Mouse (Mus musculus) lung, postnatal 0 days (tissue): ENCODE measurements around the gene Fat3. TPM values are rescaled to one million over a fixed set of nuclear protein-coding genes. Genes with fewer than 3 reads are reported as not detected.

Experiments used
- ATAC-seq: fragments of 200-750 bp; cut with Nextera tagmentation; 2 replicates; pipeline ENCODE4 v1.8.0; 2017; ENCODE audit warnings: moderate library complexity
- DNase-seq: peaks from one replicate; pipeline ENCODE4 v3.0.0-alpha.2; 2016; ENCODE audit warnings: low spot score
- H3K27ac ChIP-seq: fragments of 300-500 bp; sonication (generic); 2 replicates; pipeline ENCODE4 v1.5.1; 2014; ENCODE audit warnings: antibody characterized with exemption, mild to moderate bottlenecking, low read length, mixed read lengths
- H3K27me3 ChIP-seq: fragments of 300-500 bp; sonication (generic); replicated peaks from 2 replicates; pipeline ENCODE4 v1.6.1; 2014; ENCODE audit warnings: low read length, mixed read lengths; ENCODE audit not compliant: insufficient read depth
- H3K36me3 ChIP-seq: fragments of 300-500 bp; sonication (generic); 2 replicates; pipeline ENCODE4 v1.6.1; 2014; ENCODE audit warnings: low read length, mixed read lengths; ENCODE audit not compliant: insufficient read depth
- H3K4me1 ChIP-seq: fragments of 300-500 bp; sonication (generic); 2 replicates; pipeline ENCODE4 v1.6.1; 2014; ENCODE audit warnings: antibody characterized with exemption, low read depth, low read length, mixed read lengths; ENCODE audit not compliant: insufficient read depth
- H3K4me2 ChIP-seq: fragments of 300-500 bp; sonication (generic); replicated peaks from 2 replicates; pipeline ENCODE4 v1.6.1; 2014; ENCODE audit warnings: low read depth, mild to moderate bottlenecking, low read length, moderate library complexity, mixed read lengths
- H3K4me3 ChIP-seq: fragments of 300-500 bp; sonication (generic); 2 replicates; pipeline ENCODE4 v1.5.1; 2014; ENCODE audit warnings: low read depth, low read length
- H3K9ac ChIP-seq: fragments of 300-500 bp; sonication (generic); replicated peaks from 2 replicates; pipeline ENCODE4 v1.6.1; 2014; ENCODE audit warnings: low read depth, mild to moderate bottlenecking
- H3K9me3 ChIP-seq: fragments of 300-500 bp; sonication (generic); 2 replicates; pipeline ENCODE4 v1.6.1; 2016; ENCODE audit warnings: low read length, mixed read lengths
- CTCF ChIP-seq: IDR thresholded peaks from 2 replicates; pipeline ENCODE4 v1.5.1; 2016; ENCODE audit warnings: antibody characterized with exemption, mild to moderate bottlenecking
- EP300 ChIP-seq: IDR thresholded peaks from 2 replicates; pipeline ENCODE4 v1.6.1; 2016; ENCODE audit warnings: antibody characterized with exemption, mild to moderate bottlenecking, control low read depth
- whole genome bisulfite sequencing: fragments of 180-500 bp; shearing (Covaris S2); extraction: QIAGEN DNeasy Blood & Tissue Kit; methylation state at CpG from one replicate; pipeline ENCODE4 v1.1.7; 2014; 5-methylcytosine and 5-hydroxymethylcytosine counted together
- polyA plus RNA-seq: library from polyadenylated mRNA; unstranded; fragments of >200 nt; fragmentation: Nextera tagmentation; extraction: Ambion mirVana; gene quantifications from 2 replicates; pipeline ENCODE4 v1.2.1, GENCODE M21; 2015

The Fat3 gene
- polyA plus RNA-seq, 1 experiment from 2014 or later: 0.78 TPM

DNA sequence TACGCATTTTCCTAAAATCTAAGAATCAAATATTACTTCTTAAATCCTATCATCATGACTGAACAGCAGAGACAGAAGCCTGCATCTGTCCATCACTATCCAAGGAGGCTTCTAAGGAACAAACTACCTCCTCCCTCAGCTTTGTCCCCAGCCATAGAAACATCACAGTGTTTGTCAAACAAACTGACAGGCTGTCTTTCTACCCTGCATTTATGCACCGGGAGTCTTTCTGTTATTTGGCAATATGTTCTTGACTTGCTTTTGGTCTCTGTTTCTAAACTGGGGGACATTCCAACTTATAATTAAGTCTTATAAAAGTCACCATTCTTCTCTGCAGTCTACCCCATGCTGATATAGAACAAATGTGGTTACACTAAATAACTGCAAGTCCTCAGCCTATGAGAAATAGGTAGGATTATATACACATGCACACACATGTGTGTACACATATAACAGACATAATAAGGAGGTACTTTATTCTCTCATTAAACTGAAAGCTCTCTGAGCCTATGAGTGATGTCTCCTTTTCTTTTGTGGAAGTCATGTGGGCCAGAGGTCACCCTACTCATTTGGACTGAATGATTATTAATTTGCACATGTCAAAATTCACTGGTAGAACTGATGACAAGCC lies 244.4 kb downstream of the Fat3 start:
- Histone ChIP-seq H3K27me3 (no peaks in the 10 kb centered on the region), H3K9ac (no peak overlapping the region), H3K9me3 (no peaks in the 10 kb centered on the region), H3K4me2 (no peak overlapping the region), H3K4me3 (no peak overlapping the region), H3K36me3 (no peaks in the 10 kb centered on the region), H3K27ac (no peak overlapping the region), H3K4me1 (no peaks in the 10 kb centered on the region)
- TF ChIP-seq CTCF (no peak), EP300 (no peak)
- WGBS: 69% methylated on average over 2 of the region's 2 CpGs
- DNase-seq: no peak
- no peak for ATAC-seq

DNA sequence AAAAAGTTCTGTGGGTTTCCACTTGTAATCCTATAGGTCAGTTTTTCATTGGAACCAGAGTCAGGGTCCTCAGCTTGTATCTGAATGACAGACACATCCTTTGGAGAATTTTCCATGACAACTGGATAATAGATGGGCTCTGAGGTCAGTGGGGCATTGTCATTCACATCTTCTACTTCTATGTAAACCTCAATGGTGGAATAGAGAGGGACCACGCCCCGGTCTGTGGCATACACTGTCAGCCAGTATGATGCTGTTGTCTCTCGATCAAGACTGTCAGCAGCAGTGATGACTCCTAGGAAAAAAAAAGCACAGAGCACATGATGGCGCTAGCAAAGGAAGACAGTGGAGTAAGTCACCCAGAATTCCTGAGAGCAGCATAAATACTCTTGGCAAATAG lies 254.3 kb downstream of the Fat3 start:
- TF ChIP-seq EP300: no peak
- no peak for TF ChIP-seq CTCF
- no peaks in the 10 kb centered on the region for H3K27me3 ChIP-seq
- H3K9me3 ChIP-seq: no peaks in the 10 kb centered on the region
- no peak overlapping the region for H3K27ac ChIP-seq
- no peaks in the 10 kb centered on the region for H3K36me3 ChIP-seq
- no peaks in the 10 kb centered on the region for H3K4me1 ChIP-seq
- WGBS: 73% methylated on average over 4 of the region's 4 CpGs
- H3K4me2 ChIP-seq: no peak overlapping the region
- no peak overlapping the region for H3K4me3 ChIP-seq
- ATAC-seq (no peak), DNase-seq (no peak)
- no peak overlapping the region for H3K9ac ChIP-seq

DNA sequence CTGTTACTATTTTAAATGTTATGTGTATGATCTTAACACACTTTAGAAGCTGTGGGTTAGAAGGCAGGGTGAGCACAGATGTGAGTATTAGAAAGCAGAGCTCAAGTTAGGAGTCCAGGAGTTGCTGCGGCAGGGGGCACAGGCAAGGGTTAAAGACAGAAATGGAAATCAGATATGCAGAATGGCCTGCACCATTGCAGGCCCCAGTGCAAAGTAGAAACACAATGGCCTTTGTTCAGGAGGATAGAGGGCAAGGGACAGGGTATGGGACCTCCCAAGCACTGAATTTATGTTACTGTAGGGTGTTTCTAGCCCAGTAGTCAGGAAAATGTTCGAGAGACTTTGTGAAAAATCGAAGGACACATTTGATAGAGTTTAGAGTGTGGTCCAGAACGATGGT lies 269.5 kb downstream of the Fat3 start:
- Histone ChIP-seq H3K4me3 (no peak overlapping the region), H3K27ac (no peak overlapping the region), H3K4me1 (no peaks in the 10 kb centered on the region), H3K9ac (no peak overlapping the region), H3K4me2 (no peak overlapping the region), H3K36me3 (no peaks in the 10 kb centered on the region), H3K9me3 (no peaks in the 10 kb centered on the region), H3K27me3 (no peaks in the 10 kb centered on the region)
- ATAC-seq: no peak
- DNase-seq: no peak
- 59% methylated on average over 4 of the region's 4 CpGs for WGBS
- no peak for TF ChIP-seq EP300
- no peak for TF ChIP-seq CTCF

DNA sequence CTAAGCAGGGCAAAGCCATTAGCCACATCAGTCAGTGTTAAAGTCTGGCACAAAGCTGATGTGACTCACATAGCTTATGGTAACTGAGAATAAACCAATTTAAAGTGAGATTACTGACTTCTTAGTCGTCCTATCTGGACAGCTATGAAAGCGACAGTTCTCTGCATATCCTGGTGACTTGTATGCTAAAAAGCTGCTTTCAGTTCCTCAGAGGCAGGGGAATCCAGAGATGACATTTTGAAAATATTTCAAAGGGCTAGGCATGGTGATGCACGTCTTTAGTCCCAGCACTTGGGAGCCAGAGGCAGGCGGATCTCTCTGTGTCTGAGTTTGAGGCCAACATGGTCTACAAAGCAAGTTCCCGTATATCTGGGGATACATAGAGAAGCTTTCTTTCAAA lies 272.2 kb downstream of the Fat3 start:
- Histone ChIP-seq H3K9ac (no peak overlapping the region), H3K27me3 (no peaks in the 10 kb centered on the region), H3K4me3 (no peak overlapping the region), H3K4me1 (no peaks in the 10 kb centered on the region), H3K9me3 (no peaks in the 10 kb centered on the region), H3K27ac (no peak overlapping the region), H3K4me2 (no peak overlapping the region), H3K36me3 (no peaks in the 10 kb centered on the region)
- DNase-seq (no peak), ATAC-seq (no peak)
- 69% methylated on average over 5 of the region's 5 CpGs for WGBS
- TF ChIP-seq CTCF (no peak), EP300 (no peak)

DNA sequence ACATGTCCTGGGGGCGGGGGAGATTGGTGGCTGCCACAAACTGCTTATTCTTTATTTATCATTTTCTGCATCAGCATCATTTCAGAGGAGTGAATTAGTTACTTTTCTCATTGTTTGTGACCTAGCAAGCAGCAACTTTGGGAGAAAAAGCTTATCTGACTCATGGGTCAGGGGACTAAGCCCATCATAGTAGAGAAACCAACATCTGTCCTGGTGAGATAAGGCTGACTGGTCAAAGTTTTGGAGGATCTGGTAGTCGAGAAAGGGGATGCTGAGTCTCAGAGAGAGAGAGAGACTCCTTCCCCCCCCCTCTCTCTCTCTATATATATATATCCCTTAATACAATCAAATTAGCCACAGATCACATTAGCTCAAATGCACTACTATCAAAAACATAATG lies 273.7 kb downstream of the Fat3 start:
- ATAC-seq (no peak), DNase-seq (no peak)
- Histone ChIP-seq H3K9ac (no peak overlapping the region), H3K27ac (no peak overlapping the region), H3K27me3 (no peaks in the 10 kb centered on the region), H3K4me1 (no peaks in the 10 kb centered on the region), H3K4me3 (no peak overlapping the region), H3K9me3 (no peaks in the 10 kb centered on the region), H3K36me3 (no peaks in the 10 kb centered on the region), H3K4me2 (no peak overlapping the region)
- TF ChIP-seq EP300 (no peak), CTCF (no peak)
- 51% methylated on average over 2 of the region's 2 CpGs for WGBS

DNA sequence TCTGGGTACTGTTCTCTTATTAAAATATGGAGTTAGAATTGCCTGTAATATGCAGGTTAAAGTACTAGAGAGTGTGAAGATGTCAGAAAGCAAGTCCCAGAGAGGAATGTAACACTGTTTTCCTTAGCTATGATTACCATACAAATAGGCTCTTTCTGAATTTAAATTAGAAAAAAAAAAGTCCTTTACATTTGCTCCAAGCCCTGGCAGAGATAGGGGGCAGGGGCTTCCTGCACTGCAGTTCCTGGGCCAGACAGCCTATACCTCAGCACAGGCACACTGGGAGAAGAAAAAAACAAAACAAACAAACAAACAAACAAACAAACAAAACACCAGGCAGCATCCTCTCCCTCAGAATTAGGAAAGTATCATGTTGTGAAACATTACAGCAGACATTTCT lies 274.5 kb downstream of the Fat3 start:
- TF ChIP-seq EP300 (no peak), CTCF (no peak)
- Histone ChIP-seq H3K27me3 (no peaks in the 10 kb centered on the region), H3K9ac (no peak overlapping the region), H3K9me3 (no peaks in the 10 kb centered on the region), H3K4me1 (no peaks in the 10 kb centered on the region), H3K27ac (no peak overlapping the region), H3K4me3 (no peak overlapping the region), H3K4me2 (no peak overlapping the region), H3K36me3 (no peaks in the 10 kb centered on the region)
- ATAC-seq (no peak), DNase-seq (no peak)

DNA sequence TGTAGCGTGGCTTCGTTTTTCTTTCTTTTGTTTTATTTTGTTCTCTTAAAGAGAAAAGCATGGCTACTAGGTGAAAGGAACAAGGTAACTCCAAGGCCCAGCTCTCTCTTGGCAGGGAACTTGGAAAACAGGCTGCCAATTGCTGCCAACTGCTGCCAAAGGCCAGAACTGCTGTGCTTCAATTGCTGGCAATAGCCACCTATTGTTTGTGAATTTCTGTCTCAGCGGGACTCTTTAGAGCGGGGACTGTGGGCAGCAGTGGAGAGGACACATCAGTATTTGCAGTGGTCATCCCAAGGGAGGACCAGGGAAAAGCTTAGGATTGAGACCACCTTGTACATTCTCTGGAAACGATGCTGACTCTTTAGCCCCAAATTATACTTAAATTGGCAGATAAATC lies 279.2 kb downstream of the Fat3 start:
- Histone ChIP-seq H3K27me3 (no peaks in the 10 kb centered on the region), H3K4me2 (no peak overlapping the region), H3K4me3 (no peak overlapping the region), H3K4me1 (no peaks in the 10 kb centered on the region), H3K27ac (no peak overlapping the region), H3K36me3 (no peaks in the 10 kb centered on the region), H3K9me3 (no peaks in the 10 kb centered on the region), H3K9ac (no peak overlapping the region)
- TF ChIP-seq CTCF: no peak
- no peak for TF ChIP-seq EP300
- ATAC-seq (no peak), DNase-seq (no peak)
- 62% methylated on average over 5 of the region's 5 CpGs for WGBS
